Mouse (Mus musculus): Measurements from ENCODE around the gene Dnal1.

DNA sequence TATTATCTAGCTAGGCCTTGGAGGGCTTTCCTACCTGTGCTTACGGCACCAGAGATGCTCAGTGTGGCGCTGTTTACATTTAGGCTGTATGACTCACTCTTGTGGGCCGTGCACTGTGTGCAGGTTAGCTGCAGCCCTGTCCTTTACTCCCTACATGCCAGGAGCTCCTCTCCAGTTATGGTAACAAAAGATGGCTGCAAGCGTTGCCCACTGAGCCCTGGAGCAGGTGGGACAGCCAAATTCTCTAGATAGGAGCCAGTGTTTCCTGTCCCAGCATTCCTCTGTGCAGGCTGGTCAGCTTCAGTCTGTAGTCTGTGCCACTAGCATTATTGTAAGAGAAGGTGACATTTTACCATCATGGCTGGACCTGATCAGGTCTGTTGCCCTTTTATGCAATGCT, 27.1 kb downstream of the Dnal1 start:
- TF ChIP-seq CTCF (IDR thresholded peaks at IDR 0.05; ENCODE audit: insufficient read depth, low read depth, low read length) (no peak), POLR2A (IDR thresholded peaks at IDR 0.05; ENCODE audit: insufficient read depth, low read depth, low read length) (no peak)
